In genomic region chr11:97737600-97737999, GRCm38 (mm10) we compare ENCODE assay signal across 24 mouse cellular contexts. TPM values are rescaled to one million over a fixed set of nuclear protein-coding genes. Genes with fewer than 3 reads are reported as not detected.
DNase-seq lines count a peak whose midpoint lies in the region; ATAC-seq and TF ChIP-seq lines count a peak whose summit lies in the region.
"Had no signal": no experiment of that assay in that cellular context is flagged by ENCODE, and none has a peak within 500 bp of the region (broad histone marks: within the 10 kb centered on the region; RNA-seq: fewer than 3 reads in every experiment).

No protein-coding gene starts in this region.

- WGBS in heart, embryonic 13.5 days, result 73% methylated on average over 4 of the region's 4 CpGs
- WGBS in limb, embryonic 14.5 days, result 69% methylated on average over 4 of the region's 4 CpGs

- no peaks in the 10 kb centered on the region for H3K27me3 ChIP-seq in heart, embryonic 13.5 days (replicated peaks)
- no peaks in the 10 kb centered on the region for H3K27me3 ChIP-seq in limb, embryonic 14.5 days (ENCODE audit: control insufficient read depth, insufficient read depth, low read length)
- H3K27me3 ChIP-seq: Patski had no signal

- no peak for DNase-seq in heart, postnatal 4 days
- DNase-seq in NIH3T3 (ENCODE audit: low read depth), result peak; percentile 59
- DNase-seq in brain, embryonic 14.5 days (ENCODE audit: low read depth), result peak; percentile 13
- no peak for DNase-seq in limb, embryonic 14.5 days (ENCODE audit: low spot score)
- DNase-seq in thymus, postnatal 10 days (ENCODE audit: low spot score in 2 of 2), result no peak
- DNase-seq: adrenal gland, postnatal 10 days; cerebellum, postnatal 14 days; embryo, embryonic 11 days; gastrocnemius, postnatal 10 days; kidney, adult 2 months; kidney, postnatal 14 days; right cerebral cortex, postnatal 4 days had no signal

- H3K9me3 ChIP-seq in heart, embryonic 13.5 days, result 0 out of 2 replicates have a peak, but pooled peaks cover 2% of the 10 kb centered on the region
- H3K9me3 ChIP-seq in limb, embryonic 14.5 days (ENCODE audit: control insufficient read depth, low read length), result no peaks in the 10 kb centered on the region
- H3K9me3 ChIP-seq: hindbrain, embryonic 10.5 days had no signal

- TF ChIP-seq POLR2A in brain, embryonic 14.5 days (IDR thresholded peaks at IDR 0.05; ENCODE audit: borderline replicate concordance, extremely low read depth, insufficient read depth, insufficient read length, poor library complexity, severe bottlenecking), result no peak
- no peak for TF ChIP-seq POLR2A in limb, embryonic 14.5 days (IDR thresholded peaks at IDR 0.05; ENCODE audit: borderline replicate concordance, extremely low read depth, insufficient read depth, insufficient read length)

- ATAC-seq in heart, embryonic 13.5 days (ENCODE audit: extremely low read depth, insufficient number of reproducible peaks, low FRiP score, low TSS enrichment), result no peak
- ATAC-seq in limb, embryonic 14.5 days (ENCODE audit: low FRiP score, low read depth), result no peak
- no peak for ATAC-seq in megakaryocyte-erythroid progenitor cell, adult 5-6 weeks (replicated peaks; ENCODE audit: low FRiP score, low TSS enrichment, poor library complexity, severe bottlenecking)
- ATAC-seq: lung, postnatal 0 days; Patski had no signal

- no peak overlapping the region for H3K4me2 ChIP-seq in heart, embryonic 13.5 days
- no peak overlapping the region for H3K4me2 ChIP-seq in limb, embryonic 14.5 days (replicated peaks; ENCODE audit: low read depth, low read length, severe bottlenecking)

- peaks cover 25% of the 10 kb centered on the region for H3K4me1 ChIP-seq in heart, embryonic 13.5 days
- peaks cover 9% of the 10 kb centered on the region for H3K4me1 ChIP-seq in limb, embryonic 14.5 days (ENCODE audit: control insufficient read depth, insufficient read depth, low read length)

- TF ChIP-seq CTCF in brain, embryonic 14.5 days (IDR thresholded peaks at IDR 0.05; ENCODE audit: borderline replicate concordance, extremely low read depth, insufficient read depth, insufficient read length), result no peak

- no peak overlapping the region for H3K9ac ChIP-seq in heart, embryonic 13.5 days
- no peak overlapping the region for H3K9ac ChIP-seq in limb, embryonic 14.5 days (ENCODE audit: low read depth, low read length, severe bottlenecking)
- H3K9ac ChIP-seq: liver, embryonic 14.5 days had no signal

- no peak overlapping the region for H3K4me3 ChIP-seq in heart, embryonic 13.5 days
- H3K4me3 ChIP-seq in limb, embryonic 14.5 days (replicated peaks; ENCODE audit: low read length), result no peak overlapping the region
- H3K4me3 ChIP-seq: hindbrain, embryonic 10.5 days; layer of hippocampus, adult 2 months had no signal

- H3K36me3 ChIP-seq in heart, embryonic 13.5 days, result peaks cover 10% of the 10 kb centered on the region
- H3K36me3 ChIP-seq in limb, embryonic 14.5 days (ENCODE audit: control insufficient read depth, insufficient read depth, low read length), result no peaks in the 10 kb centered on the region; the same call in 1 of the 2 replicates

- 0 out of 2 replicates have a peak overlapping the region, but pooled peaks have one; percentile 0 for H3K27ac ChIP-seq in heart, embryonic 13.5 days (replicated peaks)
- H3K27ac ChIP-seq in limb, embryonic 14.5 days (replicated peaks; ENCODE audit: low read depth, low read length), result 0 out of 2 replicates have a peak overlapping the region, but pooled peaks have one; percentile 33
- H3K27ac ChIP-seq: hindbrain, embryonic 10.5 days; layer of hippocampus, adult 2 months; liver, embryonic 14.5 days; stomach, postnatal 0 days had no signal

RNA-seq across cellular contexts. Expression of gene Pip4k2b, which starts 6.9 kb away (rescaled TPM):
- polyA plus RNA-seq in heart, embryonic 13.5 days (2015; fragmentation: Nextera tagmentation; extraction: Ambion mirVana), result 0.90 and 1.0 TPM in 2 replicates
- total RNA-seq in heart, postnatal 4 days (2021), result 10 to 100 TPM; 19.8 to 21.5 TPM
- polyA plus RNA-seq in brain, embryonic 14.5 days (2012; rRNA removed), result 68.5 and 92.5 TPM in 2 replicates
- 34.4 and 37.4 TPM in 2 replicates for polyA plus RNA-seq in limb, embryonic 14.5 days (2012; rRNA removed)
- polyA plus RNA-seq in limb, embryonic 14.5 days (2014; fragmentation: Nextera tagmentation; extraction: Ambion mirVana), result 2.2 and 2.3 TPM in 2 replicates
- total RNA-seq in megakaryocyte-erythroid progenitor cell, adult 5-6 weeks (2014; fragmentation: Nextera tagmentation), result 26.4 and 28.6 TPM in 2 replicates
- total RNA-seq in megakaryocyte-erythroid progenitor cell, adult 5-6 weeks (2017), result 24.3 and 26.6 TPM in 2 replicates

RNA-seq across cellular contexts. Expression of gene Cwc25, which starts 28.8 kb away (rescaled TPM):
- polyA plus RNA-seq in heart, embryonic 13.5 days (2015; fragmentation: Nextera tagmentation; extraction: Ambion mirVana), result 10.2 and 10.5 TPM in 2 replicates
- 10 to 100 TPM; 10.8 to 11.7 TPM for total RNA-seq in heart, postnatal 4 days (2021)
- 19.7 and 21.2 TPM in 2 replicates for polyA plus RNA-seq in brain, embryonic 14.5 days (2012; rRNA removed)
- polyA plus RNA-seq in limb, embryonic 14.5 days (2012; rRNA removed), result 20.6 and 22.0 TPM in 2 replicates
- polyA plus RNA-seq in limb, embryonic 14.5 days (2014; fragmentation: Nextera tagmentation; extraction: Ambion mirVana), result 11.6 and 11.7 TPM in 2 replicates
- total RNA-seq in megakaryocyte-erythroid progenitor cell, adult 5-6 weeks (2014; fragmentation: Nextera tagmentation), result 17.7 and 18.9 TPM in 2 replicates
- 20.4 and 23.3 TPM in 2 replicates for total RNA-seq in megakaryocyte-erythroid progenitor cell, adult 5-6 weeks (2017)

RNA-seq across cellular contexts. Expression of gene Psmb3, which starts 34.4 kb away (rescaled TPM):
- polyA plus RNA-seq in heart, embryonic 13.5 days (2015; fragmentation: Nextera tagmentation; extraction: Ambion mirVana), result 371 and 445 TPM in 2 replicates
- 100 to 1,000 TPM; 186 to 196 TPM for total RNA-seq in heart, postnatal 4 days (2021)
- polyA plus RNA-seq in brain, embryonic 14.5 days (2012; rRNA removed), result 356 and 525 TPM in 2 replicates
- 368 and 421 TPM in 2 replicates for polyA plus RNA-seq in limb, embryonic 14.5 days (2012; rRNA removed)
- polyA plus RNA-seq in limb, embryonic 14.5 days (2014; fragmentation: Nextera tagmentation; extraction: Ambion mirVana), result 489 and 508 TPM in 2 replicates
- 226 and 360 TPM in 2 replicates for total RNA-seq in megakaryocyte-erythroid progenitor cell, adult 5-6 weeks (2014; fragmentation: Nextera tagmentation)
- 171 and 175 TPM in 2 replicates for total RNA-seq in megakaryocyte-erythroid progenitor cell, adult 5-6 weeks (2017)

RNA-seq across cellular contexts. Expression of gene Pcgf2, which starts 37.3 kb away (rescaled TPM):
- polyA plus RNA-seq in heart, embryonic 13.5 days (2015; fragmentation: Nextera tagmentation; extraction: Ambion mirVana), result 10.5 and 11.0 TPM in 2 replicates
- 10 to 100 TPM; 31.3 to 31.8 TPM for total RNA-seq in heart, postnatal 4 days (2021)
- 175 and 188 TPM in 2 replicates for polyA plus RNA-seq in brain, embryonic 14.5 days (2012; rRNA removed)
- 130 and 179 TPM in 2 replicates for polyA plus RNA-seq in limb, embryonic 14.5 days (2012; rRNA removed)
- 18.1 and 21.5 TPM in 2 replicates for polyA plus RNA-seq in limb, embryonic 14.5 days (2014; fragmentation: Nextera tagmentation; extraction: Ambion mirVana)
- total RNA-seq in megakaryocyte-erythroid progenitor cell, adult 5-6 weeks (2014; fragmentation: Nextera tagmentation), result 6.8 and 19.0 TPM in 2 replicates
- total RNA-seq in megakaryocyte-erythroid progenitor cell, adult 5-6 weeks (2017), result 0.23 and 0.28 TPM in 2 replicates

RNA-seq across cellular contexts. Expression of gene 1700001P01Rik, which starts 38.1 kb away (rescaled TPM):
- polyA plus RNA-seq in heart, embryonic 13.5 days (2015; fragmentation: Nextera tagmentation; extraction: Ambion mirVana), result not detected in 2 replicates
- total RNA-seq in heart, postnatal 4 days (2021), result under 1 TPM in 1 of 2 experiments, not detected in 1; 0.45 TPM
- 0.46 and 0.69 TPM in 2 replicates for polyA plus RNA-seq in brain, embryonic 14.5 days (2012; rRNA removed)
- polyA plus RNA-seq in limb, embryonic 14.5 days (2012; rRNA removed), result 0.34 TPM in 1 of 2 replicates, not detected in the other
- polyA plus RNA-seq in limb, embryonic 14.5 days (2014; fragmentation: Nextera tagmentation; extraction: Ambion mirVana), result 0.35 TPM in 1 of 2 replicates, not detected in the other
- total RNA-seq in megakaryocyte-erythroid progenitor cell, adult 5-6 weeks (2014; fragmentation: Nextera tagmentation), result 0.89 TPM in 1 of 2 replicates, not detected in the other
- 2.4 TPM in 1 of 2 replicates, not detected in the other for total RNA-seq in megakaryocyte-erythroid progenitor cell, adult 5-6 weeks (2017)
- total RNA-seq: gastrocnemius, postnatal 10 days; heart, adult 8-10 months; midbrain, postnatal 0 days had no signal
- polyA plus RNA-seq: kidney, adult 2 months; lung, postnatal 0 days; midbrain, postnatal 0 days; neural tube, embryonic 11.5 days; stomach, postnatal 0 days; thymus, postnatal 0 days had no signal

Comparison
In these comparisons a context has a peak if more than half of its experiments do, and no peak if none do; other contexts are left out.
1. DNase-seq: peak in NIH3T3 (single experiment) and brain, embryonic 14.5 days (single experiment); none in heart, postnatal 4 days (single experiment), limb, embryonic 14.5 days (single experiment) and thymus, postnatal 10 days (0 of 2).